Mouse (Mus musculus): ENCODE data around the gene Mical2.

Gene Mical2

DNA sequence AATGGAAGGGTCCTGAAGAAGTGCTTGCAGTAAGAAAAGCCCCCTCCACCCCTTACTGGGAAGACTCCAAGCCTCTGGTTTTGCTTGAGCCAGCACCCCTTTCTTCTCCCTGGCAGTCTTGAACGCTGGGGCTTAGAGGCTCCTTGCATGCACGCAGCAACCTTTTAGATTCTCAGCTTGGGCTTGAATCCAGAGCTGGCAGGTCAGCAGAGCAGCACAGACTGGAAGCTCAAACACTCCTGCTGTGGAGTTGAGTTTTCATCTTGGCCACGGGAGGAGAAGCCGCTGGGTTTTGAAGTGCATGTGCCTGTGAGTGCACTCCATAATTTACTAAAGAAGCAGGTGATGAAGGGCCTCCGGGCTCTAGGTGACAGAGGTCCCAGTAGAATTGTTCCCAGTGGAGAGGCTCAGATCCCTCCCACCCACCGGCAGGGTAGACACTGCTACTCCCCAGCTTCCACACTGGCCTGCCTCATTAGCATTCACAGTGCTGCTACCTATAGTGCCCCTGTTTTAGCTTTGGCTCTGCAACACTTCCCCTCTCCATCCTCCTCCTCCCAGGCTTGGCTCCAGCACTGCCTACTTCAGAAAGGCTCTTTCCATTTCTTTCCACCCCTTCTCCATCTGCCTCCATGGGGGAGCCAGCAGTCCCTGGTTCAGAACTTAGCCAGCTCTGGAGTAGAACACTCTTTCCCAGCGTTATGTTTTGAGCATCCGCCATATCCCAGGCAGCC is 15.7 kb downstream of the Mical2 start:
- DNase-seq (ENCODE audit: low spot score in 2 of 2), result no peak

DNA sequence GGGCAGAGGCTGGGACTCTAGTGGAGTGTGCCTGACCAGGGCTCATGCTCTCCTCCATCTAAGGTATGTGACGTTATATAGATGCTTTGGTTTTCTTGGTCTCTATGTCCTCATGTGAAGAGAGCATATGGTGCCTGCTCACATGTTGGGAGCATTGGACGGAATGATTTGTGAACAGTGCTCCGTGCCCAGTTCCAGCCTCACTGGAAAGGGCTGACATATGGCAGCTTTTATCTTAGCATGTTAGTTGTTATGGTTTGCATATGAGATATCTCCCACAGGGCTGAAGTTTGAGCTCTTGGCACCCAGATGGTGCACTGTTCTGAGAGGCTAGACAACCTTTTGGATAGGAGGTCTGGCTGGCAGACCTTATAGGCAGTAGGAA is 16.3 kb downstream of the Mical2 start:
- no peak for DNase-seq (ENCODE audit: low spot score in 2 of 2)

DNA sequence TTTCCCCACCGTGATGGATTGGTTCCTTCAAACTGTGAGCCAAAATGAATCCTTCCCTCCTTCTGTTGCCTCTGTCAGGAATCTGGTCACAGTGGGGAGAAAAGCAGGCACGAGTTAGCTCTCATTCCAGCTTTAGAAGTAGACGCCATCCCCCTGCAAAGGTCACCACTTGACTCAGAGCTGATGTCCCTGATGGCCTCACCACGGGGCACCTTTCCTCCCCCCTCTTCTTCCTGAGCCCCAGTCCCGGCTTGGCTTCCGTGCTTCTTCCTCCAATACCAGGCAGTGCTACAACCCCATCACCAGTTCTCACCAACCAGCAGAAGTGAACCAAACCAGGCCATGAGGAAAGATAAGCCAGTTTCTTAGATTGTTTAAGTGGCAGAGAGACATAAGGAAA is 16.9 kb downstream of the Mical2 start:
- no peak for DNase-seq (ENCODE audit: low spot score in 2 of 2)

DNA sequence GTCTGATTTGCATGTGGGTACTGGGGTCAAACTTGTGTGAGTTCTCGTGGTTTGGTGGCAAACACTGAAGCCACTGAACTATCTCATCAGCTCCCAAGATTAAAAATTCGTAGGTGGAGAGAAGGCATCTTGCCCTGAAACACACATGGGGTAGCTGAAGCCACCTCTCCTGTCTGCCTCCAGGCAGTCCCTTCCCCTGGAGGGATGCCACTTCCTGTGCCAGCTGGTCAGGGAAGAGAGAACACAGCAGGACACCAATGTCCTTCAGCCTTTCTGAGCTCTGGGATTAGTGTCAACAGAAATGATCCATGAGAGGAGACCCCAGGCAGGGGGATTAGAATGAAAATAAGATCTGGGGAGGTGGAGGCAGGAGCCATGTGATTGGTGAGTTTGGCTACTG is 18.4 kb downstream of the Mical2 start:
- DNase-seq (ENCODE audit: low spot score in 2 of 2), result no peak

DNA sequence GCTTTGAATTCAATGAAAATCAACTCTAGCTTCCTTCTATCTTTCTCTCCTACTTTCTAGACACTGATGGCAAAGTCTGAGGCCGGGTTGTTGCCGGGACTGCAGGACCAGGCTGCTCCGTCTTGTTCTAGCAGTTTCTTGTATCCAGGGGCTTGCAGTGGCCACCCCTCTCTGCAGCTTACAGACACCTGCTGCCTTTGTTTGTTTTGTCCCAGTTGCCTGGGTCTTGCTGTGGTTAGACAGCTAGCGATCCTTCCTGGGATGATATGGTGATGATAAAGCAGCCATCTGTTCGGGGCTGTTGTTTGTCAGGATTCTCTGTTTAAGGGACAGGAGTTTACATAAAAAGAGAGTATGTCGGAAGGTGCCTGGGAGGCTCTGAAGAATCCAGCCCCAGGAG is 19.0 kb downstream of the Mical2 start:
- DNase-seq (ENCODE audit: low spot score in 2 of 2), result no peak

DNA sequence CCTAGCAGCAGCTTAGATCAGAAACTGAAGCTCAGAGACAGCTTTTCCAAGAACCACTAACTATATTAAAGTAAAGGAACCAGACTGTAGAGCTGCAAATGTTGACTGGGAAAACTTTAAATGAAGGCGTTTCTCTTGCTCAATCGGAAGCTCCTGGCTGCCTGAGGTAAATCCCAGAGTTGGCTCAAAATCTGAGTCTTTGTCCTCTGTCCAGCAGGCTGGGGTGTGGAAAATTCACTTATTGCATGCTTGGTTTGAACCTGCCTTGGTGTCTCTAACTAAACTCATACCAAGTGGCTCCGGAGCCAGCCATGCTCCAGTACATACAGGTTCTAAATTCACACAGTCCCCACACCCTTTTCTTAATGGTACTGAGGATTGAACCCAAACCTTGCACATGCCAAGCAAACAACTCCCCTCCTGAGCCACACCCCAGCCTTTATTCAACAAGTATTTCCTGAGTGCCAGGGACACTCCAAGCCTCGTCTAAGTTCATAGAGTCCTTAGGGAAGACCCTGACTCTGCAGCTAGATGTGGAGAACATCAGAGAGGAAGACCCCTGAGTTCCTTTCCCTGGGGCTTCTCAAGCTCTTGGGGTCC is 20.3 kb downstream of the Mical2 start:
- no peak for DNase-seq (ENCODE audit: low spot score in 2 of 2)

DNA sequence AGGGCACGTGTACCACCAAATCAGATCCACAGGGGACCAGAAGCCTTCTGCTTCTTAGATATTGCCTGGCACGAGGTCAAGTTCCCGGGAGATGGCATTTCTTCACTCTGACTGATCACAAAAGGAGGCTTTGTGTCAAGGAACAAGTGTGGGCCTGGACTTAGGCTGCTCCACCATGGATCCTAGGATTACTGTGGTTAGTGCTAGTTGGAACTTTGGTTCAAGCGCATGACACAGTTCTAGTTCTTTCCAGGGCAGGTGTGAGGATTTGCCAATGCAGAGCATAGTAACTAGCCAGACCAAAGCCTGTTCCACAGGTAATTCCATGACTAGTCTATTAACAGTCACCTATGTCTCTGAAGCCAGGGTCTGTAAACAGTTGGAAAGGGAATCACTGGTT is 20.8 kb downstream of the Mical2 start:
- no peak for DNase-seq (ENCODE audit: low spot score in 2 of 2)

DNA sequence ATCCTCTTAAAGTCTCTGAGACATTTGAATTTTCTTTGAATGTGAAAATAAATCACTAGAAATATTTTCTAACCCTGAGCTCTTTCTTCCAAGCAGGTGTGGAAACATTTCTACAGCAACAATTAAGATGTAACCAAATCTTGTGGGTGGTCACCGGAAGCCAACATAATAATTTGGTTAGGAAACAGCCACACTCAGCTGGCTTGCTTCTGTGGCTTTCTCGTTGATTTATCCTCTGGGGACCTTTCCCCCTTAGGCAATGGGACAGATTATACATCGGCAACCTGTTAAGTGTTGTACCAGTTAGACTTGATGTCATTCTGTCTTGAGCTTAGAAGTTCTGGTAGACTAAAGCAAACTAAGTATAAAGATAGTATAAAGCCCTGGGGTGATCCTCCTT is 22.2 kb downstream of the Mical2 start:
- no peak for DNase-seq (ENCODE audit: low spot score in 2 of 2)

DNA sequence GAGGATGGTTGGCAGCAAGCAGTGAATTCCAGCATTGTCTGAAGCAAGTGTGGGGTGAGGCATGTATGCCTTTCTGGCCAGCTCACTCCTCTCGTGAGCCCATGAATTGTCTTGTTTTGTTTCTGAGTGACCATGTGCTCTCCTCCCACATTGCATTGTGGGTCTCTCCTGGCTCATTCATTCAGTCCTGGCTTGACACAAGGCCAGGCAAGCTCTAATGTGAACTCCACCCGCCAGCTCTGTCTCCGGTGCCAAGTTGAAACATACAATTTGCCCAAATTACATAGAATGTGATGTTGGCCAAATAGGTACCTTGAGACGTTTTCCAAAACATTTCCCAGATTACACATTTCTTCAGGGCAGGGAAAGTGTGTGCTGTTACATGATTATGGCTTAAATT is 23.8 kb downstream of the Mical2 start:
- no peak for DNase-seq (ENCODE audit: low spot score in 2 of 2)

DNA sequence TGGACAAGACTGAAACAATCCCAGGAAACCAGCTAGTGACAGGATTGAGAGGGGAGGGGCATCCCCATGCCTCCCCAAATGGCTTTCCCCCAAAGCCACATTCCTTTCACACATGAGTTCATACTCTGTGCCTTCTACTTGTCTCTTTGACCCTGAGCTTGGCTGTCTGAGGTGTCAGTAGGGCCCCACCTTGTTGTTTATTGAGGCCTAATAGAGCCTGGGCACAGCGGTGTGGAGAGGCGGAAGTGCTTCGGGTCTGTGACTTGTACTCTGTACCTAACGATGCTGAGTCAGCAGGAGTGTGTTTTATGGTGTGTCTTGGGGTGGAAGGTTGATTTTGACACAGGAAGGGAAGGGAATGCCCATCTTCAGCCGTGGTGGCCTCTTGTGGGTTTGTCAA is 26.4 kb downstream of the Mical2 start:
- DNase-seq (ENCODE audit: low spot score in 2 of 2), result no peak

DNA sequence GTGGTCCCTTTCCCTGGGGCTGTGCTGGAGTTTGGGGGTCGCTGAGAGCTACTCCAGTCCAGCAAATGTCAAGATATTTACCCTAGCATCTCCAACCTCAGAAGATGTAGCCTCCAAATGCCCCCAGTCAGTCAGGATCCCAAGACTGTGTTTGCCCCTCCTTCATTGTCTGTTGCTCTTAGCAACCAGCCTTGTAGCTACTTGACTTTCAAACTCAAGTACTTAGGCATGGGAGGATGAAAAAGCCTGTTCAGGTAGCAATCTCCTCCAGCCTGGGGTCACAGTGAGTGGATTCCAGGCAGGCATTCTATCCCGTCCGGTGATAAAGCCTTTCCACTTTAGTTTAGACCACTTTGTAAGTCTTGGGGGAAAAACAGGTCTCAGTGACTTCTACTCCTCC is 28.6 kb downstream of the Mical2 start:
- no peak for DNase-seq (ENCODE audit: low spot score in 2 of 2)

DNA sequence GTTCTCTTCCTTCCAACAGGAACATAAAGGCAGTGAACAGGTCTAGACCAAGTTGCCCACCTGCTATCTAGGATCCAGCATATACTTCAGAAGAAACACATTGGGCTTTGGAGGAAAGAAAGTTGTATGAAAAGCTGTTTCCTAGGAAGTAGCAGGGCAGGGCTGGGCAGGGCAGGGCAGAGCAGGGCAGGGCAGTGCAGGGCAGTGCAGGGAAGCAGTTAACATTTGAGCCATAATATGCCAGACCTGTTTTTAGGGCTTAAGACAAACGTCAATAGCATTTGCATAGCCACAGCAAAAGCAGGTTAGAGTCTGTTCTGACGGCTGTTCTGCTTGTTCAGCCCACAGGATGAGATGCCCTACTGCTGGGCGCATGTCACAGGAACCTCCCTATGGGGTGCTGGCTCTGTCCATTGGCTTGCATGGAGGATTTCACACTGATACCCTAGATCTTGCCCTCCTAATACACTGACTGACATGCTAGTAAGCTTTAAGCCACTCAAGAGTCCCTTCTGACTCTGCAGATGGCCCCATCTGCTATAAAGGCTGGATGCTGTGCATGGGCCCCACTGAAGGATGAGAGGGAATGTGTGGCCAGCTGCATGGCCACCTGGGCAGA is 29.7 kb downstream of the Mical2 start:
- no peak for DNase-seq (ENCODE audit: low spot score in 2 of 2)

DNA sequence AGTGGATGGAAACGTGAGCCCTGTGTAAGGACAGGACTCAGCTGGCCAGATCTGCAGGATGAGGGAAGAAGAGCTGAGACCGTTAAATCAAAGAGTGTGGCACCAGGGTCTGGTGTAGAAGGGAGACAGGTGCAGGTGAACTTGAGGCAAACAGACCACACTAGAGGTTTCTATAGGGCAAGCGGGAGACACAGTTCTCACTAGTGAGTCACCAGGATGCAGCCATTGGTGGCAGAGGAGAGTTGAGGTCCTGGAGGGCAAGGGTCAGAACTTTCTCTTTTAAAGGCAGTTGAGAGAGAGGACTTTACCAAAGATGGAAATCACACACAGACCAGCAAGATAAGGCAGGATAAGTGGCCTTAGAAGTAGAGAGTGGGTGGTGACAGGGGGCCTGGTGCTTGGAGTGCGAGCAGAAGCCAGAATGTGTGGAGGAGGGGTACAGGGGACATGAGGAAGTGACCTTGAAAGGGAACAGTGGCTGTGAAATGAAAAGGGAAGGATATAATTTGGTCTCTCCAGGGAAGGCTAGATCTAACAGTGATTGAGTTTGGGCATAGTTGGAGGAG is 32.8 kb downstream of the Mical2 start:
- DNase-seq (ENCODE audit: low spot score in 2 of 2), result no peak

DNA sequence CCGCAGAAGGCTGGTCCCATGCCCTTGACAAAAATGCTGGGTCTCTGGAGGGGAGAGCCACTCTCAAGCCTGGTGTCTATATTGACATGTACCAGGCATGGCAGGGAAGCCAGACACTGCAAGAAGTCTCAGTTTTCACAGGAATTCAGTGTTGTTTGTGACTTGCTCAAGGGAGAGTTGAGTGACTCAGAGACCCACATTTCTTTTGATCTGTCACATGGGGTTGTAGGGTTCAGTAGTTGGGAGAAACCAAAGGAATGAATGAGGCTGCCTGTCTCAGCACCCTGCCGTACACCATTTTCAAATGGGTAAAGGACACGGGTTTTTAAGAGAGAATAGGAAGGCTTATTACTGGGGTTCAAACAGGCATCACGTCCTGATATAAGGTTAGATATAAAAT is 33.6 kb downstream of the Mical2 start:
- DNase-seq (ENCODE audit: low spot score in 2 of 2), result no peak

DNA sequence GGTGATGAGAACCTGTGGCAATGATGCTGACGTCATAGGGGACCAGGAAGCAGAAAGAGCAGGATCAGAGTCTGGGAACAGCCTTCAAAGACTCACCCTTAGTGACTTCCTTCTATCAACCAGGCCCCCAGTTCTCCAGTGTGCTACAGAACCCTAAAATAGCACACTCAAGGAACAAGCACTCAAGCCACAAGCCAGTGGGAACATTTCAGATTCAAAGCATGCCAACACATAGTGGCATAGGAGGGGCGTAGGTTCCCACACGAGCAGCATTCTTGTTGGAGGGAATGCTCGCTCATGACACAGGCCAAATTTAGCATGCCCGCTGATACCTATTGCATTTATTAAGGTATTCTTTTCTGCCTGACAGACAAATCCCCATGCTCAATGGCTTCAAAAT is 35.5 kb downstream of the Mical2 start:
- no peak for DNase-seq (ENCODE audit: low spot score in 2 of 2)

DNA sequence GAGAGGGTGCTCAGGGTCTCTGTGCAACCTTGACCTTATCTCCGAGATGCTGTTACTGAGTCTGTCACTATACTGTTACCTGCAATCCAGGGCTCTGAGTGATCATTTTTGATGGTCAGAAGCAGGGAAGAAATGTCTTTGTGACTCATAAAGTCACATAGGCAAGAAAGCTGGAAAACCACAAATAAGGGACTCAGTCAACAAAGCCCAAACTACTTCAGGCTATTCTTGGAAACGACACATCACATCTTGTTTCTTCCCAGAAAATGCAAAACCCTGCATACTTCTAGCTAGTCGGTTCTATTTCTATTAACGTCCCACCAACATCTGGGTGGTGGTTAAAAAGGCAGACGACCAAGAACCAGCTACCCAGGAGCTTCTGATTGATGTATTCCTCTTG is 41.6 kb downstream of the Mical2 start:
- DNase-seq (ENCODE audit: low spot score in 2 of 2), result no peak

DNA sequence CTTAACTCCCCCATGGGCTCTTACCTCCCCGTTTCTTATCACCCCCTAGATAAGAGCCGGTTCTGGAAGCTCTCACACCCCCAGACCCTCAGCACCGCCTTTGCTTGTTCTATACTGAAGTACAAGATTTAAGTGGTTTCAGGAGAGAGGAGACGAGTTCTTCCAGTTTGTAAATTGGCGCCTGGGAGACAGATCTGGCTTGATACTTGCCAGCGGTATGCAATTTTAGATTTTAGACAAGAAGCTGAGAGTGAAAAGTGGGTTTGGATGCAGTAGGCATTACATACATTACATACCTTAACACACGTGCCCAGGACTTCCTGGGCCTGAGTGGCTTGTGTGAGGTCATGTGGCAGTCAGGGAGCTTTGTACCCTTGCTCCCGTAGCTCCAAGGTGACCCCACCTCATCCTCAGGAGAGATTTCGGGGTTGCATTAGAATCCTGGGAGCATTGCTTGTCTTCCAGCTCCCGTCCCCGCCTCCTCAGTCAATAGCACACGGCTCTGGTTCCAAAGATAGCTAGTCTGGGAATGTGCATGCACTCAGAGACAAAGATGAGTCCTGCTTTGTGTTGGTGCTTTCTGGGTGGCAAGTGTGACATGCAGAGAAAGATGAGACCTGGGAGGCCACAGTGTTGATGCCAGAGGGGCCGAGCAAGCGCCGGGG is 43.2 kb downstream of the Mical2 start:
- DNase-seq (ENCODE audit: low spot score in 2 of 2), result no peak

DNA sequence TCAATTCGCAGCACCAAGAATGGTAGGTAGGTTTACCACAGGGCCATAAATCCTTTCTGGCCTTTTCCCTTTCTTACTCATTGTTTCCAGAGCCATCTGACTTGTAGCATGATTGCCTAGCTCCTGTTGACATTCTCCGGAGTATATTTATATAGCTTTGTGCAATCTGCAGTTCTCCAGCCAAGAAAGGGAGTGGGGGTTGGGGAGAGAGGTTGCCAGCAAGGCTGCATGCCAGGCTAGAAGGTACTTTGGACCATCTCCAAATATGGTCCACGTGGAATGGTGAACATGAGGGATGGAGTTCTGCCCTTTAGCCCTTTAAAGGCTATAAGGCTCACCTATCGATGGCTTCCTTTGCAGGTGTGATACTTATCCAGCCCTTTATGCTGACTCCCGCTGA is 45.2 kb downstream of the Mical2 start:
- no peak for DNase-seq (ENCODE audit: low spot score in 2 of 2)

DNA sequence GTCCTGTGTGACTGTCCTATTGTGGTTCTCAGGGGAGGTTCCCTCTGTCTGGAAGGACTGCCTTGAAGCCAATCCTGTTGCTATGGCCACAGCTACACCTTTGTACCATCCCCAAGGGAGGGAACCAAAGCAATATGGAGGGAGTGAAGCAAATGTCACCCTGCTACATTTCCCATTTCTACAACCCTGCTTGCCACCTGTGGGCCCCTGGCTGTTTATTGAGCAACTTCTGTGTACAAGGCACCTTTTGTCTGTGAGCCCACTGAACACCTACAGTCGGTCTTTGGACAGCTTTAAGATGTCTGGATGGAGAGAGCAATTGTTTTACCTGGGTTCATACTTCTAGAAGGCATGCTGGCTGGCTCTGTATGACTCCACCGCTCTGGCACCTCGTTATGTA is 46.0 kb downstream of the Mical2 start:
- no peak for DNase-seq (ENCODE audit: low spot score in 2 of 2)

DNA sequence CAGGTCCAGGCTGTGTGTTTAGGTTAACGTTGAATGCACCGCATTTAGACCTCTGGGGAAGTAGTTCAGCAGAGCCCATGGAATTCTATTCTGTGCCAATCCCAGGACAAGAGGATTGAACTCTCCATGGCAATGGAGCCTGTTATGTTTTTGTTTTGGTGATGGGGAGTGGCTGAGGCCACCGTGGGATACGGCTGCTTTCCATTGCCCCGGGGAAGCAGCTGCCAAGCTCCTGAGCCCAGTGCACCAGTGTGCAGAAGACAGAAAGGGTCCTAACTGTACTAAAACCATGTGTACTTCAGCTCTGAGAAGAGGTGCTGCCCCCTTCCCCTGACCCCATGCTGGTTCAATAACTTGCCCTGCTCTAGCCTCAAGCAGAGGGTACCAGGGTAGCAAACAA is 47.0 kb downstream of the Mical2 start:
- DNase-seq (ENCODE audit: low spot score in 2 of 2), result no peak

DNA sequence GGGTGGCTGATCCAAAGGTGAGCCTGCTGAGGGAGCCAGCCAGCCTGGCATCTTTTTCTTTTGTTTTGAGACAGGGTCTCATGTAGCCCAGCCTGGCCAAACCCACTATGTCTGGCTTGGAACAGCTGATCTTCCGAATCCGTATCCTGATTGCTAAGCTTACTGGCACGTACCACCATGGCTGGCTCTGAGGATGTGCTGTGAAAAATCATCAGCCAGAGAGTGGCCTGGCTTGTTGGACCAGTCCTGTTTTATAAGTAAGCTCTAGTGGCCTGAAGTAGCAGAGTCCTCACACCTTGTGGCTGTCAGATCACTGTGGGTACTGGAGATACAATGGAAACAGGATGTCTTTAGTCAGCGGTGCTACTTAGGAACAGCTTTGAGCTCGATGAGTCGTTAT is 47.8 kb downstream of the Mical2 start:
- no peak for DNase-seq (ENCODE audit: low spot score in 2 of 2)

DNA sequence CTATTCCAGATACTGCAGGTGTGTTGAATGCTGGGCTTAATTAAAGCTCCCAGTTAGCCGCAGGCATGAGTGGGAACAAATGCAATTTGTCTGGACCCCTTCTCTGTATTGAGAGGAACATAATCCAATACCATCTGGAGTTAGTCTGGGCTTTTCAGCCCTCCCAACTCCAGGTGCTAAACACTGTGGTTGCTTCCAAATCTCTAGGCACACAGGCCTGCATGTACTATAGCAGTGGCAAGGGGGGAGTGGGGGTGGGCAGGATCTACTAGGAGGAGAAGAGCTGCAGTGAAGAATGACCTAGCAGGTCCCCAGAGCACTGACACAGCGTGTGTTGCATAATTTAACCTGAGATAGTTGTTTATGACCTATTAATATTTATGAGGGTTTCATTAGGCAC is 49.0 kb downstream of the Mical2 start:
- DNase-seq (ENCODE audit: low spot score in 2 of 2), result no peak

DNA sequence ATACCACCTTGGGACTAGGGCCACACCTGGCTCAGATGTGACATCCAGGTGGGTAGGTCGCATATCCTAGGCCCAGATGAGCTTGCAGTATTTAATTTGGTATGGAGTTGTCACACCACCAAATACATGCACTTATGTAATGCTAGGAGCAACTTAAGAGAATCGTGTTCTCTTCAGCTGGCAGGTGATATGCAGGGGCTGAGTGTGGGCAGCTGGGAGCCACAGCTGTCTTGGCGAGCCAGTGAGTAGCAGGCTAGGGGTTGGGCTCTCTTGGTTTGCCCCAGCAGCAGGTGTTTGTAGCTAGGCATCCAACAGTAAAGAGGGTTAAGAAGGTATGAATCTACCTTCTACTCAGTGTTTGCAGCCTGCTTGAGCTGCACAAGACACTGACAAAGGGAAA is 49.4 kb downstream of the Mical2 start:
- no peak for DNase-seq (ENCODE audit: low spot score in 2 of 2)

Data from spleen, postnatal 14 days (tissue).